Mouse (Mus musculus) cerebellum, adult 2 months (tissue): ENCODE data around the gene Etv2.

Experiments
- CTCF ChIP-seq: fragments of 200-500 bp; IDR thresholded peaks from 2 replicates; pipeline ENCODE4 v1.5.1; 2011; ENCODE audit warnings: low read depth, mild to moderate bottlenecking, control low read depth, low read length, moderate library complexity, borderline replicate concordance; ENCODE audit not compliant: insufficient read depth
- POLR2A ChIP-seq: fragments of 200-500 bp; IDR thresholded peaks from 2 replicates; pipeline ENCODE4 v1.6.1; 2011; ENCODE audit warnings: low read length, control low read depth, borderline replicate concordance; ENCODE audit not compliant: insufficient read depth

DNA sequence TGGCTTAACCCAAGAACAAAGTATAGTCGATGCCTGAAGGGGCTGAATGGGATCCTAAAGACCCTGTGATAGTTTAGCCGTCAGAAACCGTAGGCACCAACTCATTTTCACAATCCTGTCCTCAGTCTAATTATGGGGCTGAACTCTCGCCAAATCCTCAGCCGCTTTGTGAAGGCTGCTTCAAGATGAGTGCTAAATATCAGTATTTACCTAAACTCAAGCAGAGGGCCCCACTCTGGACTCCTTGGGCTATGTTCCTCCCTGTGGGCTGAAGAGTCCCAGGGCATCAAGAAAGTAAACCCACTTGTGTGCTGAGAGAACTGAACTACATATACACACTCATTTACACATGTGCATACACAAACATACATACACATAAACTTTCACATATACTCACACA is 38.8 kb downstream of the Etv2 start:
- TF ChIP-seq POLR2A: no peak
- no peak for TF ChIP-seq CTCF
